Mouse (Mus musculus): ENCODE results near the gene Tmem11. TPM values are rescaled to one million over a fixed set of nuclear protein-coding genes. Genes with fewer than 3 reads are reported as not detected.
"Not testable (repeated sequence)": the region's sequence is repeated elsewhere in the genome, so short reads cannot be mapped to it uniquely, and the experiment has no call there.

Gene Tmem11
- polyA plus RNA-seq, 1 experiment from 2014 or later: 59.2 TPM

DNA sequence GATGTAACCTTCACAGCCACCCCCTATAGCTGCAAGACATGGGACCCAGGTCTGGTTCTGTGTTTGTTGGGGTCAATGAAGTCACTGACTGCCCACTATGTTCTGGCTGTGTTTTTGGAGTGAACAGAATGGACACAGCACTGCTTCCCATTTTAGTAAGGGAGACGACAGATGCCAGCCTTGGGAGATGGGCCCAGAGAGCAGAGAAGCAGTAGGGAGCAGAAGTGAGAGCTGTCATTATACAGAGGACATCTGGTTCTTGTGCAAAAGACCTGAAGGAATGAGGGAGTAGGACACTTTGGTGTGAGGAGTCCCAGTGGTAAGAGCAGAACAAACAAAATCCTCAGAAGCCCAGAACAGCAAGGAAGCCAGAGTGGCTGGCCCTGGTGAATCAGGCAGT lies 30.6 kb upstream of the Tmem11 start:
- Histone ChIP-seq H3K9ac (replicated peaks) (no peak overlapping the region), H3K27me3 (no peaks in the 10 kb centered on the region), H3K27ac (no peak overlapping the region), H3K9me3 (no peaks in the 10 kb centered on the region), H3K4me2 (no peak overlapping the region), H3K36me3 (peaks cover 22% of the 10 kb centered on the region), H3K4me3 (replicated peaks) (no peak overlapping the region), H3K4me1 (replicated peaks) (peaks cover 24% of the 10 kb centered on the region)
- WGBS: 84% methylated on average over 1 of the region's 1 CpGs
- no peak for ATAC-seq (ENCODE audit: insufficient number of reproducible peaks, insufficient read depth, low FRiP score, low TSS enrichment, low read depth)

DNA sequence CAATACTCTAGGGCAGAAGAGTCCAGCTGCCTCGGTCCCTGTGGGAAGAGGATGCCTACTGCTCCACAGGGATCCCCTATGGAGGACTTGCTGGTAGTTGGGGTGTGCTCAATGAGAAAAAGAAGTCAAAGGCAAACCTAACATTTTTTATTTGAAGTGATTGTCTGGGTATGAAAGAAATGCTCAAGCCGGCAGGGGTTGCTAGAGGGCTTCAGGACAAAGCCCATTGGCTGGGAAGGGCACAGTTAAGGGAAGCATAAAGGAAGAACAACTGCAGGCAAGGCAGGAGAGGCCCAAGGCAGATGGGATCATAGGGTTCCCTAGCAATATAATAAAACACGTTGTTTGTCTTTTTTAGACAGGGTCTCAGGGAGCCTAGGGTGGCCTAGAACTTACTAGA lies 29.0 kb upstream of the Tmem11 start:
- ATAC-seq (ENCODE audit: insufficient number of reproducible peaks, insufficient read depth, low FRiP score, low TSS enrichment, low read depth): no peak
- Histone ChIP-seq H3K4me3 (replicated peaks) (no peak overlapping the region), H3K9me3 (no peaks in the 10 kb centered on the region), H3K36me3 (peaks cover 38% of the 10 kb centered on the region), H3K9ac (replicated peaks) (no peak overlapping the region), H3K4me1 (replicated peaks) (peaks cover 17% of the 10 kb centered on the region), H3K27me3 (no peaks in the 10 kb centered on the region), H3K4me2 (no peak overlapping the region), H3K27ac (no peak overlapping the region)
- 70% methylated on average over 3 of the region's 3 CpGs for WGBS

DNA sequence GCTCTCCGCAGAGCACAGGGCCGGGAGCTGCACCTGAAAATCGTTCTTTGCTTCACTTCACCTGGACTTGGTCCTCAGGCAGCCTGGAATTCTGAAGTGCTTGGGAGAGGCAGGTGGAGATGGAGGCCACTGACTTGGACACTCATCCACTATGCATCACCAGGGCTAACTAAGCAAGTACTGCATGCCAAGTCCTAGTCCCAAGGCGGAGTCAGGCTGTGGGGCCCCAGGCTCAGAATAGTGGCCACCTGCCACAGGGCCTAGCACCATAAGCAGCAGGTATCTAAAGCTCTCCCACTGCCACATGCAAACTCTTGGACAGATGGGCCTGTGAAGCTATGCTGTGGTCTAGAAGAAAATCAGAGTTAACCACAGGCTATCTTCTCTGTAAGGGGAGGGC lies 27.4 kb upstream of the Tmem11 start:
- H3K9ac ChIP-seq (replicated peaks): no peak overlapping the region
- no peak for ATAC-seq (ENCODE audit: insufficient number of reproducible peaks, insufficient read depth, low FRiP score, low TSS enrichment, low read depth)
- no peak overlapping the region for H3K4me2 ChIP-seq
- WGBS: 83% methylated on average over 4 of the region's 4 CpGs
- no peaks in the 10 kb centered on the region for H3K9me3 ChIP-seq
- no peaks in the 10 kb centered on the region for H3K27me3 ChIP-seq
- no peak overlapping the region for H3K27ac ChIP-seq
- H3K4me3 ChIP-seq (replicated peaks): no peak overlapping the region
- H3K4me1 ChIP-seq (replicated peaks): peaks cover 11% of the 10 kb centered on the region
- H3K36me3 ChIP-seq: peaks cover 39% of the 10 kb centered on the region

DNA sequence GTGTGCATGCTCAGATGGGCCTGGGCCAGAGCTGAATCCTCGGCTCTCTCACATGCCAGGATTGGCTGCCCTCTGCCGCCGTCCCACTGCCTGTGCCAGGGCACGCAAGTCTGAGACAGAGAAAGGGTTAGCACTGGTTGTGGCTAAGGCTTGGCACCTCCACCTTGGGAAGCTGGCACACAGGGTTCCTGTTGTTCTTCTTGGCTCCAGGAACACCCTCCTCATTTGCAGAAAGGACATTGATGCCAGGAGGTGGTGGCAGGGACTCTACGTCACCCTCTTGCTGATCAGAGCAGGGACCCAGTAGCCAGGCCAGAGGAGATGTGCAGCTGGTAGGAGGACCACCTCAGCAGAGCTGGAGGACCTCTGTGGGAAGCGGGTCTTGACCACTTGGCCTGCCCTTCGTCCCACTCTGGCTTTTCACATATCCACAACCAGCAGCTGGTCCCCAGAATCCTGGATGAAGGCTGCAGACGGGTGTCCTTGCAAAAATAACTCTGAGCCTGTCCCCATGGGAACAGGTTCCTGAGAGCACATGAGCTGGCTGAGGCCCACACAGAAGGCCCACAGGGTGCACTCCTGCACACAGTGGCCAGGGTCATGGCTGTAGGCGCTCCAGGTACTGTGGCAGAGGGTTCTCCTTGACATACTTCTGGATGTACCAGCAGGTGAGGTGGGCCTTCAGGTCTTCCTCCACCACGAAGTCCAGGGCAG lies 26.5 kb upstream of the Tmem11 start:
- H3K9ac ChIP-seq (replicated peaks): no peak overlapping the region
- no peak overlapping the region for H3K4me2 ChIP-seq
- no peaks in the 10 kb centered on the region for H3K9me3 ChIP-seq
- no peak overlapping the region for H3K27ac ChIP-seq
- ATAC-seq (ENCODE audit: insufficient number of reproducible peaks, insufficient read depth, low FRiP score, low TSS enrichment, low read depth): no peak
- H3K4me1 ChIP-seq (replicated peaks): peaks cover 8% of the 10 kb centered on the region
- H3K36me3 ChIP-seq: peaks cover 39% of the 10 kb centered on the region
- no peak overlapping the region for H3K4me3 ChIP-seq (replicated peaks)
- 88% methylated on average over 10 of the region's 10 CpGs for WGBS
- peaks cover 8% of the 10 kb centered on the region; the same call in 1 of the 2 replicates for H3K27me3 ChIP-seq

DNA sequence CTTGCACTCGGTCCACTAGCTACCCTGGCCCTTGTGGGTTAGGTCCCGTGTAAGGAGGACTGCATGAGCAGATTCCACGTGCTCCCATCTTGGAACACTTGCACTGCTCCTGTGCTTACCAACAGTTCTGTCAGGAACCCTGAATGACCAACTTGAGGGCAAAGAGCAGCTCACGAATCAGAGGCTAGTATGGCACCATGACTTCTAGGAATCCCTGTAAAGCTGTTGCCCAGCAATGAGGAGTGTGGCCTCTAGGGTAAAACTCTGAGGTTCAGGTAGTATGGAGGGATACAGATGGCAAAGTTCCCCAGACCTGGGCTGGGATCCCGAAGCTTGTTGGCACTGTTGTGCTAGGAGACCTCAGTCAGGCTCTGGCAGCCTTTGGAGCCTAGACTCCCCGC lies 24.6 kb upstream of the Tmem11 start:
- 87% methylated on average over 6 of the region's 6 CpGs for WGBS
- no peak overlapping the region for H3K4me2 ChIP-seq
- peaks cover 14% of the 10 kb centered on the region; the same call in 1 of the 2 replicates for H3K27me3 ChIP-seq

DNA sequence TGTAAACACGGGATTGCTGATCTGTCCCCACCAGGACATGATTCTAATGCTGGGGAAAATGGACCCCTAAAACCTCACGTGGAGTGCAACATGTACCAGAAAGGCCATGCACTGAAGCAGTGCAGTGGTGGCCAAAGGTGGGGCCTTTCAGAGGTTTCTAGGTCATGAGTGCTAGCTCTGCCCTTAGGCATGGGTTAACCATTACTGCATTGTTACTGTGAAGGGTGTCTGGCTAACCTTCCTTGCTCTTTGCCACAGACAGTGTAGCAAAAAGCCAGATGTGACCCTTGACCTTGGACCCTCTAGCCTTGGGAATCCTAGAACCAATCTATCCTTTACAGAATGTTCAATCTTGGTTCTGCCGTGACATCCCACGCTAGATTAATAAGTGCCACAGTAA lies 23.4 kb upstream of the Tmem11 start:
- H3K27ac ChIP-seq: no peak overlapping the region
- no peak overlapping the region for H3K9ac ChIP-seq (replicated peaks)
- peaks cover 39% of the 10 kb centered on the region for H3K36me3 ChIP-seq
- no peaks in the 10 kb centered on the region for H3K9me3 ChIP-seq
- no peak for ATAC-seq (ENCODE audit: insufficient number of reproducible peaks, insufficient read depth, low FRiP score, low TSS enrichment, low read depth)
- H3K27me3 ChIP-seq: peaks cover 25% of the 10 kb centered on the region; the same call in 1 of the 2 replicates
- no peak overlapping the region for H3K4me2 ChIP-seq
- no peak overlapping the region for H3K4me3 ChIP-seq (replicated peaks)
- 28% methylated on average over 4 of the region's 4 CpGs for WGBS
- peaks cover 8% of the 10 kb centered on the region for H3K4me1 ChIP-seq (replicated peaks)

More for the DNA sequence above, 24.6 kb upstream of the Tmem11 start:
- ATAC-seq (ENCODE audit: insufficient number of reproducible peaks, insufficient read depth, low FRiP score, low TSS enrichment, low read depth): no peak
- Histone ChIP-seq H3K4me3 (replicated peaks) (no peak overlapping the region), H3K4me1 (replicated peaks) (peaks cover 8% of the 10 kb centered on the region), H3K27ac (no peak overlapping the region), H3K36me3 (peaks cover 39% of the 10 kb centered on the region), H3K9ac (replicated peaks) (no peak overlapping the region), H3K9me3 (no peaks in the 10 kb centered on the region)

DNA sequence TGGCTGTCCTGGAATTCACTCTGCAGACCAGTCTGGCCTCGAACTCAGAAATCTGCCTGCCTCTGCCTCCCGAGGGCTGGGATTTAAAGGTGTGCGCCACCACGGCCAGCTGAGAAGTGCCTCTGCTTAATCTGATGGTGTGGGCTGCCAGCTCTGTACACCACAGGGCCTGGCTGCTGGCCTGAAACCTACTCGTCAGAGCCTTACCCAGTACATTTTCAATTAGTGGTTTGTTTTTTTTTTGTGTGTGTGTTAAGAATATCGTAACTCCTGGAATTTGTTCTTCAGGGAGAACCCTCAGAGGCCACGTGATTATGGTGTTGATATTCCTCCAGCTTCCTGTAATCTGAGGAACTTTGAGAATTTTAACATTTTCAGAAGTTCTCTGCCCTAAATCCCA lies 22.9 kb upstream of the Tmem11 start:
- no peak overlapping the region for H3K4me2 ChIP-seq
- no peak overlapping the region for H3K27ac ChIP-seq
- H3K36me3 ChIP-seq: peaks cover 39% of the 10 kb centered on the region
- no peaks in the 10 kb centered on the region for H3K9me3 ChIP-seq
- ATAC-seq (ENCODE audit: insufficient number of reproducible peaks, insufficient read depth, low FRiP score, low TSS enrichment, low read depth): no peak
- peaks cover 29% of the 10 kb centered on the region; the same call in 1 of the 2 replicates for H3K27me3 ChIP-seq
- WGBS: 73% methylated on average over 7 of the region's 7 CpGs
- H3K9ac ChIP-seq (replicated peaks): no peak overlapping the region
- peaks cover 11% of the 10 kb centered on the region for H3K4me1 ChIP-seq (replicated peaks)
- H3K4me3 ChIP-seq (replicated peaks): no peak overlapping the region

DNA sequence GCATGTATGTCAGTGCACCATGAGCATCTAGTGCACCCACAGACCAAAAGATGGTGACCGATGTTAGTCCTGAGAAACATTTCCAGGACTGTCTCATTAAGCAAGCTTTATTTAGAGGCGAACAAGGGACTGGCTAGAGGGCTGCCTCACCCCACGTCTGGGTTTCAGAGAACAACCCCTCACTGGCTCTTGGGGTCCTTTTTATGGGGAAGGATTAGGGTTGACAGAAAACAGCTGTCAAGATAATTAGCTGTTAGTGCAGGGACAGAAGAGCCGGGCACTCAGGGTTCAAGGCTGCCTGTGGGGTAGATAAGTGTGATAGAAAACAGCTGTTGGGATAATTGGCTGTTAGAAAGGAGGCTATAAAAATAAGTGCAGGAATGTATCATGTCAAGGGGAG lies 16.8 kb upstream of the Tmem11 start:
- Histone ChIP-seq H3K4me3 (replicated peaks) (no peak overlapping the region), H3K27me3 (peaks cover 25% of the 10 kb centered on the region; the same call in 1 of the 2 replicates), H3K4me2 (peak overlapping the region; percentile 23; the same call in 1 of the 2 replicates), H3K36me3 (no peaks in the 10 kb centered on the region), H3K27ac (no peak overlapping the region), H3K9ac (replicated peaks) (no peak overlapping the region), H3K4me1 (replicated peaks) (peaks cover 19% of the 10 kb centered on the region), H3K9me3 (no peaks in the 10 kb centered on the region)
- peak; percentile 79 for ATAC-seq (ENCODE audit: insufficient number of reproducible peaks, insufficient read depth, low FRiP score, low TSS enrichment, low read depth)
- WGBS: 6% methylated on average over 4 of the region's 4 CpGs

DNA sequence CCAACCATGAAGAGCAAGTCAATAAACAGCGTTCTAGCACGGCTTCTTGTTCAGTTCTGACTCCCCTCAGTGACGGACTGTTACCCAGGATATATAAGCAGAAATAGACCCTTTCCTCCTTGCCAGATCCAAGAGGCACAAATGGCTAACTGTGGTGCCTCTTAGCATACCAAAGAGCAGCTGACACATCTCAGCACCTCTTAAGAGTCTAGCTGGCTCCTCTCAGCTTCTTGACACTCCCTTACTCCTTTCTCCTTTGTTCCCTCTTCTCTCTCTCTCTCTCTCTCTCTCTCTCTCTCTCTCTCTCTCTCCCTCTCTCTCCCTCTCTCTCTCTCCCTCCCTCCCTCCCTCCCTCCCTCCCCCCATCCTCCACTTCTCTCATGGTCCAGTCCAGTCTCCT lies 11.7 kb upstream of the Tmem11 start:
- peaks cover 4% of the 10 kb centered on the region for H3K4me1 ChIP-seq (replicated peaks)
- no peaks in the 10 kb centered on the region for H3K27me3 ChIP-seq
- H3K9me3 ChIP-seq: no peaks in the 10 kb centered on the region
- WGBS: 56% methylated on average over 3 of the region's 3 CpGs
- no peak for ATAC-seq (ENCODE audit: insufficient number of reproducible peaks, insufficient read depth, low FRiP score, low TSS enrichment, low read depth)
- H3K4me3 ChIP-seq (replicated peaks): no peak overlapping the region
- H3K9ac ChIP-seq (replicated peaks): no peak overlapping the region
- H3K4me2 ChIP-seq: no peak overlapping the region
- H3K27ac ChIP-seq: no peak overlapping the region
- no peaks in the 10 kb centered on the region for H3K36me3 ChIP-seq

DNA sequence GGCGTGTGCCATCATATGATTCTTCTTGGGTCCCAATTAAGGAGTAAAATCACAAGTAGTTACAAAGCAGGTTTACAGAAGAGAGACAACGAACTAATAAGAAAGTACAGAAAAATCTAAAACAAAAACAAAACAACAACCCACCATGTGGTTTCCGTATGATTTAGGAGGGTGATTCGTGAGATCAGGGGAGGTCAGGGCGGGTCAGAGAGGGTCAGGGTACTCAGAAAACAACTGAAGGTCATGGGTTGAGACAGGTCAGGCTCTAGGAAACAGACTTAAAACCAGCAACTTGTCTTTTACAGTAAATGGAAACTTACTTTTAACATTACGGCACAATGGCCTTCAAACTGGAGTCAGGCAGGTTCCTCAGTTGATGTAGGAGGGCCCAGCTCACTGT lies 11.2 kb upstream of the Tmem11 start:
- no peaks in the 10 kb centered on the region for H3K27me3 ChIP-seq
- no peaks in the 10 kb centered on the region for H3K4me1 ChIP-seq (replicated peaks)
- H3K9ac ChIP-seq (replicated peaks): no peak overlapping the region
- WGBS: 47% methylated on average over 6 of the region's 6 CpGs
- H3K27ac ChIP-seq: no peak overlapping the region
- ATAC-seq (ENCODE audit: insufficient number of reproducible peaks, insufficient read depth, low FRiP score, low TSS enrichment, low read depth): no peak
- no peak overlapping the region for H3K4me3 ChIP-seq (replicated peaks)
- no peaks in the 10 kb centered on the region for H3K9me3 ChIP-seq
- no peak overlapping the region for H3K4me2 ChIP-seq
- no peaks in the 10 kb centered on the region for H3K36me3 ChIP-seq

DNA sequence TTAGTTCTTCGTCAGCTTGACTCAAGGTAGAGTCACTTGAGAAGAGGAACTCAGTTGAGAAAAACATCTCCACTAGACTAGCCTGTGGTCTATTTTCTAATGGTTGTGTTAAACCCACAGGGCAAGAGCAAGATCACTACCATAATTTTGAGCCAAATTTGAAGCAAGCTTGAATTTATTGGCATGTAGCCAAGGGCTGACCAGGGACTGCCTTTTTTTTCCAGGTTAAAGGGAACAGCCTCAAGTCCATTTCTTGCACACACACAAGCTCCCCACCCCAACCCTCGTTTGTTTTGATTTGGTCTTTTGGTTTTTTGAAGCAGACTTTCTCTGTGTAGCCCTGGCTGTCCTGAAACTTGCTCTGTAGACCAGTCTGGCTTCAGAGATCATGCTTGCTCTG lies 10.8 kb upstream of the Tmem11 start:
- no peak overlapping the region for H3K27ac ChIP-seq
- no peaks in the 10 kb centered on the region for H3K9me3 ChIP-seq
- H3K4me1 ChIP-seq (replicated peaks): no peaks in the 10 kb centered on the region
- no peak overlapping the region for H3K4me3 ChIP-seq (replicated peaks)
- ATAC-seq (ENCODE audit: insufficient number of reproducible peaks, insufficient read depth, low FRiP score, low TSS enrichment, low read depth): no peak
- H3K36me3 ChIP-seq: no peaks in the 10 kb centered on the region
- H3K9ac ChIP-seq (replicated peaks): no peak overlapping the region
- WGBS: 57% methylated on average over 2 of the region's 2 CpGs
- no peak overlapping the region for H3K4me2 ChIP-seq
- H3K27me3 ChIP-seq: no peaks in the 10 kb centered on the region

DNA sequence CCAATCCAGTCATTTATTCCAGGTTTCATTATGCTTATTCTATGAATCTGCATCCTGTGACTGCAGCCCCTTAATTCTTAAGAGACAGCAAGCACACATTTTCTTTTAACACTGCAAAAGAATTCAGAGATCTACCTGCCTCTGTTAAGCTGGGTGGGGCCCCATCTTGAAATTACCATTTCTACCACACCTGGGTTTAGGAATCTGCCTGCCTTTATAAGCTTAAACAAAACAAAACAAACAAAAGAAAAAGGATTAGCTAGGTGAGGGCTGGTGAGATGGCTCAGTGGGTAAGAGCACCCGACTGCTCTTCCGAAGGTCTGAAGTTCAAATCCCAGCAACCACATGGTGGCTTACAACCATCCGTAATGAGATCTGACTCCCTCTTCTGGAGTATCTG lies 7.9 kb upstream of the Tmem11 start:
- not testable (repeated sequence) for H3K4me3 ChIP-seq (replicated peaks); ATAC-seq (ENCODE audit: insufficient number of reproducible peaks, insufficient read depth, low FRiP score, low TSS enrichment, low read depth); H3K27me3 ChIP-seq; H3K36me3 ChIP-seq; H3K27ac ChIP-seq; H3K9me3 ChIP-seq; H3K4me2 ChIP-seq; H3K9ac ChIP-seq (replicated peaks); H3K4me1 ChIP-seq (replicated peaks)
- 90% methylated on average over 3 of the region's 3 CpGs for WGBS

All from limb, embryonic 12.5 days (tissue).